Mouse (Mus musculus) midbrain, embryonic 10.5 days (tissue): ENCODE measurements around the gene Snrpn. TPM values are rescaled to one million over a fixed set of nuclear protein-coding genes. Genes with fewer than 3 reads are reported as not detected.
"Not testable (repeated sequence)": the region's sequence is repeated elsewhere in the genome, so short reads cannot be mapped to it uniquely, and the experiment has no call there.

Experiments used
- DNase-seq: peaks from one replicate; pipeline ENCODE4 v3.0.0-alpha.2; 2017; ENCODE audit warnings: low spot score
- H3K27ac ChIP-seq: fragments of 300-500 bp; sonication (generic); replicated peaks from 2 replicates; pipeline ENCODE4 v1.5.1; 2016; ENCODE audit warnings: mild to moderate bottlenecking
- H3K27me3 ChIP-seq: fragments of 300-500 bp; sonication (generic); 2 replicates; pipeline ENCODE4 v1.6.1; 2016; ENCODE audit warnings: low read depth, mild to moderate bottlenecking; ENCODE audit not compliant: poor library complexity, severe bottlenecking
- H3K36me3 ChIP-seq: fragments of 300-500 bp; sonication (generic); 2 replicates; pipeline ENCODE4 v1.6.1; 2016; ENCODE audit warnings: mild to moderate bottlenecking, moderate library complexity
- H3K4me1 ChIP-seq: fragments of 300-500 bp; sonication (generic); 2 replicates; pipeline ENCODE4 v1.6.1; 2016
- H3K4me3 ChIP-seq: fragments of 300-500 bp; sonication (generic); 2 replicates; pipeline ENCODE4 v1.5.1; 2016; ENCODE audit warnings: mild to moderate bottlenecking, moderate library complexity
- H3K9me3 ChIP-seq: fragments of 300-500 bp; sonication (generic); replicated peaks from 2 replicates; pipeline ENCODE4 v1.6.1; 2016; ENCODE audit warnings: mild to moderate bottlenecking
- WGBS: fragments of 180-500 bp; shearing (Covaris S2); methylation state at CpG from one replicate; pipeline ENCODE4 v1.1.7; 2016; 5-methylcytosine and 5-hydroxymethylcytosine counted together
- polyA plus RNA-seq: library from polyadenylated mRNA; unstranded; fragments of >200 nt; fragmentation: Nextera tagmentation; extraction: Ambion mirVana; gene quantifications from 2 replicates; pipeline ENCODE4 v1.2.1, GENCODE M21; 2016

Gene Snrpn
- polyA plus RNA-seq = 162 and 196 TPM in 2 replicates

DNA sequence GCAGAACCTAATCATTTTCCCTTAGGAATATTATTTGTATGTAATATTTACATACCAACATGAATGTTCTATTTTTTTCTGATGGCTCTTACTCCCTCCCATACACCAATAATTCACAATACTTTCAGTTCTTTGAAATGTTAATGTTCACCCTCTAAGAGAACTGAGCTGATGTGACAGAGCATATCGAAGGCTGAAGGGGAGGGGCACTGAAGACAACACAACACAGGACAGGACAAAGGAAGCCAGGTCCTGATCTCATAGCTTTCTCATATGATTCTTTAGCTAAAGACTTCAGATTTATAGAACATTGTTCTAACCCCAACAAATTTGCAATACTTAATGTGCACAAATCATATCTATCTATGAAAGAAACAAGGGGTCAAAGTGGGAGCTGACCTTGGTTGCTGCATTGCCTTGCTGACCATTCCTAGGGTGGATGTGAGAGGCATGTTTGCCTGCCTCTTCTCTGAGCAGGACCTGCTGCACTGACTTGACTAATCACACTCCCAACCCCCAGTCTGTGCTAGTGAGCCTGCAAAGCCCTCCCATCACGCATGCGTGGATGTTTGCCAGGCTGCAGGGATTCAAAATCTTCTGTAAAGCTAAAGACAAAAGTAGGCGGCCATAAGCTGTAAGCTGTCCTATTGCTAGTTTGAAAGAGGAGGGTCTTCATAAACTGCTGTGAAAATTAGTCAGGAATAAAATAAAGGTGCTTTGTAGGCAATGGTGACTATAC is at the start of gene Snrpn:
TSS of gene Snrpn (minus strand) at position 478 of the 739 bp plus-strand sequence.
- H3K27ac ChIP-seq = no peak within 1 kb of the TSS
- WGBS = 65% methylated on average over 4 of the region's 4 CpGs
- peak; percentile 15 for DNase-seq
- no peak within 1 kb of the TSS for H3K4me3 ChIP-seq
- H3K9me3 ChIP-seq = no peaks in the 10 kb centered on the region; the same call in 1 of the 2 replicates
- no peaks in the 10 kb centered on the region for H3K27me3 ChIP-seq
- no peaks in the 10 kb centered on the region for H3K36me3 ChIP-seq
- no peaks in the 10 kb centered on the region for H3K4me1 ChIP-seq

DNA sequence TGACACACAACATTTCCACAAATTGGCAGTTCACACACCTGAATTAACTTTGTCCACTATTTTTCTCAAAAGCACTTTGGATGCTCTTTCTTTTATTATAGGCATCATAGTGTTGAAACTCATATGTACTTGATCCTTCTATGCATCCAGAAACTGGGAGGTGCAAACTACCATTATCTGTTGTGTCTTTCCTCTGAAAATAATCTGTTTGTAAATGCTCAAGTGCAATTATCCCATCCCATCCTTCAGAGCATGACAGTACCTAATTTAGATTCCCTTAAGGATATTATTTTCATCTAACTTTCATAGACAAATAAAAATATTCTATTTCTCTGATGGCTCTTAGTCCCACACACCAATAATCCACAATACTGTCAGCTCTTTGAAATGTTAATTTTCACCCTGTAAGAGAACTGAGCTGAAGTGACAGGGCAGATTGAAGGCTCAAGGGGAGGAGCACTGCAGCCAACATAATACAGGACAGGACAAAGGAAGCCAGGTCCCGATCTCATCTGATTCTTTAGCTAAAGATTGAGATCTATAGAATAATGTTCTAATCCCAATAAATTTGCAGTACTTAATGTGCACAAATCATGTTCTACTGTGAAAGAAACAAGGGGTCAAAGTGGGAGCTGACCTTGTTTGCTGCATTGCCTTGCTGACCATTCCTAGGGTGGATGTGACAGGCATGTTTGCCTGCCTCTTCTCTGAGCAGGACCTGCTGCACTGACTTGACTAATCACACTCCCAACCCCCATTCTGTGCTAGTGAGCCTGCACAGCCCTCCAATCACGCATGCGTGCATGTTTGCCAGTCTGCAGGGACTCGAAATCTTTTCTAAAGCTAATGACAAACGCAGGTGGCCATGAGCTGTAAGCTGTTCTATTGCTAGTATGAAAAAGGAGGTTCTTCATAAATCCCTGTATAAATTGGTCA is 30.5 kb upstream of the Snrpn start:
- peak overlapping the region; percentile 68 for H3K27ac ChIP-seq
- DNase-seq = peak; percentile 50

DNA sequence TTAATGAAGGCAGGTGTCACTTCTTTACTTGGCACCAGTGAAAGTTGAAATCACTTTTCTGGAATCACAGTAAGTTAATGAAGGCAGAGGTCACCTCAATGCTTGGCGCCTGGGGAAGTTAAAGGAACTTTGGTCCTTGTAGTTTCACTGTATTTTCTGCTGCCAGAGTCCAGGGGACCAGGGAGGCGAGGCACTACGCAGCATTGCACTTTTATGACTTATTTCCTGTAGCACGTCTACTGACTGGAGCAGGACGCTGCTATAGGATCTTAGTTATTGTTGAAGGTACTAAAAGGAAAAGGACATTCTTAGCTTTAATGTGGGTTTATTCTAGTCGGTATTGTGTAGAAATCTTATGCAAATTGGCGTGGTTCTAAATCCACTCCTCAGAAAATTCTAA is 14.7 kb downstream of the Snrpn start:
- Histone ChIP-seq H3K36me3 (no peaks in the 10 kb centered on the region), H3K4me1 (no peaks in the 10 kb centered on the region), H3K9me3 (peaks cover 7% of the 10 kb centered on the region; the same call in 1 of the 2 replicates), H3K27me3 (no peaks in the 10 kb centered on the region), H3K4me3 (no peak overlapping the region), H3K27ac (no peak overlapping the region)
- 81% methylated on average over 7 of the region's 7 CpGs for WGBS
- no peak for DNase-seq

More for the DNA sequence above, 30.5 kb upstream of the Snrpn start:
- peak overlapping the region; percentile 9; the same call in 1 of the 2 replicates for H3K4me3 ChIP-seq
- H3K4me1 ChIP-seq = no peaks in the 10 kb centered on the region
- peaks cover 23% of the 10 kb centered on the region for H3K9me3 ChIP-seq
- no peaks in the 10 kb centered on the region for H3K27me3 ChIP-seq
- WGBS = 58% methylated on average over 5 of the region's 5 CpGs
- no peaks in the 10 kb centered on the region for H3K36me3 ChIP-seq

DNA sequence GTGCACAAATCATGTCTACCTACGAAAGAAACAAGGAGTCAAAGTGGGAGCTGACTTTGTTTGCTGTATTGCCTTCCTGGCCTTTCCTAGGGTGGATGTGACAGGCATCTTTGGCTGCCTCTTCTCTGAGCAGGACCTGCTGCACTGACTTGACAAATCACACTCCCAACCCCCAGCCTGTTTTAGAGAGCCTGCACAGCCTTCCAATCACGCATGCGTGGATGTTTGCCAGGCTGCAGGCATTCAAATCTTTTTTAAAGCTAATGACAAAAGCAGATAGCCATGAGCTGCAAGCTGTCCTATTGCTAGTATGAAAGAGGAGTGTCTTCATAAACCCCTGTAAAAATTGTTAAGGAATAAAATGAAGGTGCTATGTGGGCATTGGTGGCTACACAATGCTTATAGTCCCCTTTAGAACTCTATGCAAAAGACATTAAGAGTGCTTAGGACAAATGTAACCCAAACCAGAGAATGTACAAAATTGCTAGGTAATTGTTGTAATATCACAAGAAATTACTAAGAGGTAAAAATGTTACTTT is 16.9 kb downstream of the Snrpn start:
- 53% methylated on average over 3 of the region's 3 CpGs for WGBS
- DNase-seq, H3K9me3 ChIP-seq, H3K36me3 ChIP-seq, H3K27me3 ChIP-seq, H3K4me1 ChIP-seq, H3K4me3 ChIP-seq, H3K27ac ChIP-seq: not testable (repeated sequence)

DNA sequence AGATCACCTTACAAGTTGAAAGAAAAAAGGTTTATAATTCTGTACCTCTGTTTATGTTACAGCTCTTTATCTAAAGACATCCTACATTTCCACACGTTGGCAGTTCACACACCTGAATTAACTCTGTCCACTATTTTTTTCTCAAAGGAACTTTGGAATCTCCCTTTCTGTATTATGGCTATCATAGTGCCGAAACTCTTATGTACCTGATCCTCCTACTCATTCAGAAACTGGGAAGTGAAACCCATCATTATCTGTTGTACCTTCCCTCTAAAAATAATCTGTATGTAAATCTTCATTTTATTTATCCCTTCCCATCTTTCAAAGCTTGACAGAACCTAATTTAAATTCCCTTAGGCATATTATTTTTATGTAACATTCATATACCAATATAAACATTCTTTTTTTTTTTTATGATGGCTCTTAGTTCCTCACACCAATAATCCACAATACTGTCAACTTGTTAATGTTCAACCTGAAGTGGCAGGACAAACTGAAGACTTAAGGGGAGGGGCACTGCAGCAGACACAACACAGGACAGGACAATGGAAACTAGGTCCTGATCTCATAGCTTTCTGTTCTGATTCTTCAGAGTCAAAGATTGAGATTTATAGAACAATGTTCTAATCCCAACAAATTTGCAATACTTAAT is 17.5 kb downstream of the Snrpn start:
- Histone ChIP-seq H3K4me3 (no peak overlapping the region), H3K36me3 (no peaks in the 10 kb centered on the region), H3K27me3 (no peaks in the 10 kb centered on the region), H3K9me3 (0 out of 2 replicates have a peak, but pooled peaks cover 7% of the 10 kb centered on the region), H3K4me1 (no peaks in the 10 kb centered on the region), H3K27ac (no peak overlapping the region)
- 70% methylated on average over 2 of the region's 2 CpGs for WGBS
- no peak for DNase-seq

DNA sequence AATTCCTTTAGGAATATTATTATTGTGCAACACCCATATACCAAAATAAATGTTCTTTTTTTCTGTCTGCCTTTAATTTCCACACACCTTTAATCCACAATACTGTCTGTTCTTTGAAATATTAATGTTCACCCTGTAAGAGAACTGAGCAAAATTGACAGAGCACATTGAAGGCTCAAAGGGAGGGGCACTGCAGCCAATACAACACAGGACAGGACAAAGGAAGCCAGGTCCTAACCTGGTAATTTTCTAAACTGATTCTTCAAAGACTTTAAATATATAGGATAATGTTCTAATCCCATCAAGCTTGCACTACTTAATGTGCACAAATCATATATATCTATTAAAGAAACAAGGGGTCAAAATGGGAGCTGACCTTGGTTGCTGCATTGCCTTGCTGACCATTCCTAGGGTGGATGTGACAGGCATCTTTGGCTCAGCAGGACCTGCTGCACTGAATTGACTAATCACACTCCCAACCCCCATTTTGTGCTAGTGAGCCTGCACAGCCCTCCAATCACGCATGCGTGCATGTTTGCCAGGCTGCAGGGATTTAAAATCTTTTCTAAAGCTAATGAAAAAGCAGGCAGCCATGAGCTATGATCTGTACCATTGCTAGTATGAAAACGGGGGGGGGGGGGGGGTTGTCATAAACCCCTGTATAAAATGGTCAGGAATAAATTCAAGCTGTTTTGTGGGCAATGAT is 42.7 kb downstream of the Snrpn start:
- no peaks in the 10 kb centered on the region for H3K4me1 ChIP-seq
- 62% methylated on average over 3 of the region's 3 CpGs for WGBS
- no peaks in the 10 kb centered on the region for H3K27me3 ChIP-seq
- H3K36me3 ChIP-seq = no peaks in the 10 kb centered on the region
- H3K27ac ChIP-seq = 0 out of 2 replicates have a peak overlapping the region, but pooled peaks have one; percentile 9
- no peak overlapping the region for H3K4me3 ChIP-seq
- DNase-seq = peak; percentile 16
- H3K9me3 ChIP-seq = peaks cover 4% of the 10 kb centered on the region; the same call in 1 of the 2 replicates

DNA sequence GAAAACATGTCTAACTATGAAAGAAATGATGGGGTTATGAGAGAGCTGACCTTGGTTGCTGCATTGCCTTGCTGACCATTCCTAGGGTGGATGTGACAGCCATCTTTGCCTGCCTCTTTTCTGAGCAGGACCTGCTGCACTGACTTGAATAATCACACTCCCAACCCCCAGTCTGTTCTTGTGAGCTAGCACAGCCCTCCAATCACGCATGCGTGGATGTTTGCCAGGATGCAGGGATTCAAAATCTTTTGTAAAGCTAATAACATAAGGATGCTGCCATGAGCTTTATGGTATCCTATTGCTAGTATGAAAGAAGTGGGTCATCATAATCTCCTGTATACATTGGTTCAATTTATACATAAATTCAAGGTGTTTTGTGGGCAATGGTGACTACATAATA is 63.7 kb downstream of the Snrpn start:
- Histone ChIP-seq H3K4me1 (no peaks in the 10 kb centered on the region), H3K36me3 (no peaks in the 10 kb centered on the region), H3K27ac (no peak overlapping the region), H3K9me3 (peaks cover 8% of the 10 kb centered on the region; the same call in 1 of the 2 replicates), H3K4me3 (no peak overlapping the region), H3K27me3 (no peaks in the 10 kb centered on the region)
- DNase-seq = no peak
- WGBS = 82% methylated on average over 2 of the region's 2 CpGs

DNA sequence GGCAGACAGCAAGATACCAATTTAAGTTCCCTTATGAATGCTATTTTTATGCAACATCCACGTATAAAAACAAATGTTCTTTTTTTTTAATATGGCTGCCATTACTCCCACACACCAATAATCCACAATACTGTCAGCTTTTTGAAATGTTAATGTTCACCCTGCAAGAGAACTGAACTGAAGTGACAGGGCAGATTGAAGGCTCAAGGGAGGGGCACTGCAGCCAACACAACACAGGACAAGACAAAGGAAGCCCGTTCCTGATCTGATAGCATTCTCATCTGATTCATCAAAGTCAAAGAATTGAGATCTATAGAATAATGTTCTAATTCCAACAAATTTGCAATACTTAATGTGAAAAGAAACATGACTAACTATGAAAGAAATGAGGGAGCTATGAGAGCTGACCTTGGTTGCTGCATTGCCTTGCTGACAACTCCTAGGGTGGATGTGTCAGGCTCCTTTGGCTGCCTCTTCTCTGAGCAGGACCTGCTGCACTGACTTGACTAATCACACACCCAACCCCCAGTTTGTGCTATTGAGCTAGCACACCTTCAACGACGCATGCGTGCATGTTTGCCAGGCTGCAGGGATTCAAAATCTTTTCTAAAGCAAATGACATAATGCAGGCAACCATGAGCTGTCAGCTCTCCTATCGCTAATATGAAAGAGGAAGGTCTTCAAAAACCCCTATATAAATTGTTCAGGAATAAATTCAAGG is 92.4 kb downstream of the Snrpn start:
- Histone ChIP-seq H3K4me1 (no peaks in the 10 kb centered on the region), H3K27ac (no peak overlapping the region), H3K9me3 (peaks cover 3% of the 10 kb centered on the region; the same call in 1 of the 2 replicates), H3K36me3 (no peaks in the 10 kb centered on the region), H3K27me3 (no peaks in the 10 kb centered on the region), H3K4me3 (no peak overlapping the region)
- no peak for DNase-seq
- 78% methylated on average over 6 of the region's 6 CpGs for WGBS

DNA sequence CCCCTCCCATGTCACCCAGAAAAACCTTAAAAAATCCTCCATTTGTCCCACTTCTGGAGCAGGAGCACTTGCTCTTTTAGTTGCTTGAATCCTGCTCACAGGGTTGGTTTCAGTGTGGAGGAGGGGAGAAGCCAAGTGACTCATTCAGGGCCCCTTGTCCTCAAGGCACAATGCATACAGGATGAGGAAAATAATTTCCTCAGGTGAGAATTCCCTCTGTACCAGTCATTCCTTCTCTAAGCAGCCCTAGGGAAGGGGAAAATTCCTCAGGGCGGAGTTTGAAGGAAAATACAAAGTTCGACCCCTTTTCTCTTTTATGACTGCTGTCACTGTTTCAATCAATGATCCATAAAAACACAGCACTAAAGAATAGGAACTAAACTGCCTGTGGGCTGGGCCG is 126.8 kb downstream of the Snrpn start:
- no peak overlapping the region for H3K4me3 ChIP-seq
- H3K27me3 ChIP-seq = no peaks in the 10 kb centered on the region
- no peak overlapping the region for H3K27ac ChIP-seq
- H3K36me3 ChIP-seq = no peaks in the 10 kb centered on the region
- 89% methylated on average over 3 of the region's 3 CpGs for WGBS
- H3K4me1 ChIP-seq = no peaks in the 10 kb centered on the region
- H3K9me3 ChIP-seq = peaks cover 5% of the 10 kb centered on the region; the same call in 1 of the 2 replicates
- no peak for DNase-seq

DNA sequence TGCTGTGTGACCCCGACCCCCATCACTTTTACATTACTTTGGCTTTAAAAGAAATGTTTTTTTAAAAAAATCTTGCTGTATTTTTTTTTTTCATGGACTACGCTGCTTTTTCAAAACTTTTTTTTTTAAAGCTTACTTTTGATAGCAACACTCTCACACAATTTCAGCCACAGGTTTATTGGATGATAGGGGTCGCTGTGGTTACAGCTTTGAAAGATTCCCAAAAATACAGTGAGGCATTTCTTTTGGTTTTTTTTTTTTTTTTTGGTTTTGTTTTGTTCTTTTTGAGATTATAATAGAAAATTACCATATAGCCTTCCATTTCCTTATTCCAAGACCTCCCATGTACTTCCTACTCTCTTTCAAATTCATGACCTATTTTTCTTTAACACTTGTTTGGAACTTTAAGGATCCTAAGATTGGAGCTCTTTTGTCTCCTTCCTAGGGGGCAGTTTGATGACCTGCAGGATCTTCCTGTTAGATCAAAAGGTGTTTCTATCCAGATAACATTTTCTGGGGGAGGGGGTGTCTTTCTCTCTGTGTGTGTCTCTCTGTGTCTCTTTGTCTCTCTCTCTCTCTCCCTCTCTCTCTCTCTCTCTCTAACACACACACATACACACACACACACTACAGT is 132.2 kb downstream of the Snrpn start:
- WGBS = 45% methylated on average over 3 of the region's 3 CpGs
- Histone ChIP-seq H3K9me3 (peaks cover 23% of the 10 kb centered on the region), H3K27me3 (no peaks in the 10 kb centered on the region), H3K4me3 (no peak overlapping the region), H3K4me1 (peaks cover 2% of the 10 kb centered on the region; the same call in 1 of the 2 replicates), H3K36me3 (no peaks in the 10 kb centered on the region), H3K27ac (no peak overlapping the region)
- no peak for DNase-seq

DNA sequence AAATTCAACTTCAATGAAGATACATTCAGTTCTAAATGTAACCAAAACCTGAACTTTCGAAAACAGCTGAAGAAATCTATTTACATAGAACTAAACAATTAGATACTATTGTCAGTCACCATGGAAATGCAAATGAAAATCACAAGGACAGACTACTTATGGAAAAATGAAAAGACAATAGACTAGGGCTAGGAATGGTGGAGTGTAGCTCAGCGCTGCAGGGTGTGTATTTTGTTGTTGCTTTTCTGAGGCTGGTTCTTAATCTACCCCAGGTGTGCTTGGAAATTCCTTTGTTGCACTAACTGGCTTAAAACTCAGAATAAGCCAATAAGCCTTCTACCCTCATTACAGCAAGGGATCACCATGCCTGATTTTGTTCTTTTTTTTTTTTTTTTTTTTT is 133.8 kb downstream of the Snrpn start:
- Histone ChIP-seq H3K4me3 (no peak overlapping the region), H3K9me3 (peaks cover 27% of the 10 kb centered on the region), H3K27me3 (no peaks in the 10 kb centered on the region), H3K27ac (no peak overlapping the region), H3K36me3 (no peaks in the 10 kb centered on the region), H3K4me1 (peaks cover 6% of the 10 kb centered on the region; the same call in 1 of the 2 replicates)
- no peak for DNase-seq
- 35% methylated on average over 2 of the region's 2 CpGs for WGBS
